Mouse (Mus musculus): ENCODE measurements at regions not wholly inside any gene's neighbourhood (a gene's known extent, or its start where the extent isn't known, plus 50 kb on each side); places are given as distances from the start of the nearest gene placed in this dataset.
A peak's percentile ranks its signal among the peaks of the same experiment; 100 is the strongest.

- no peak for DNase-seq (ENCODE audit: low read depth, low spot score)
Measured at GRCm38 (mm10) chr13:44037774-44038294, 253.3 kb downstream of the Cd83 start.

- no peak for DNase-seq (ENCODE audit: low read depth, low spot score)
Measured at GRCm38 (mm10) chr13:44038322-44038721, 253.7 kb downstream of the Cd83 start.

GRCm38 (mm10) chr13:44040640-44041039 lies 256.1 kb downstream of the Cd83 start:
- no peak for DNase-seq (ENCODE audit: low read depth, low spot score)

- DNase-seq (ENCODE audit: low read depth, low spot score): no peak
Measured at GRCm38 (mm10) chr13:44042730-44043493, 258.3 kb downstream of the Cd83 start.

- DNase-seq (ENCODE audit: low read depth, low spot score): no peak
Measured at GRCm38 (mm10) chr13:44043494-44043885, 258.9 kb downstream of the Cd83 start.

GRCm38 (mm10) chr13:44044546-44045216 lies 260.1 kb downstream of the Cd83 start:
- DNase-seq (ENCODE audit: low read depth, low spot score): no peak

- DNase-seq (ENCODE audit: low read depth, low spot score): no peak
Measured at GRCm38 (mm10) chr13:44046436-44046835, 261.9 kb downstream of the Cd83 start.

- no peak for DNase-seq (ENCODE audit: low read depth, low spot score)
Measured at GRCm38 (mm10) chr13:44054157-44054556, 269.6 kb downstream of the Cd83 start.

- DNase-seq (ENCODE audit: low read depth, low spot score): peak; percentile 27
Measured at GRCm38 (mm10) chr13:44055573-44056491, 271.3 kb downstream of the Cd83 start.

GRCm38 (mm10) chr13:44056716-44057115 lies 272.1 kb downstream of the Cd83 start:
- no peak for DNase-seq (ENCODE audit: low read depth, low spot score)

GRCm38 (mm10) chr13:44057542-44057941 lies 273.0 kb downstream of the Cd83 start:
- DNase-seq (ENCODE audit: low read depth, low spot score): no peak

- DNase-seq (ENCODE audit: low read depth, low spot score): no peak
Measured at GRCm38 (mm10) chr13:44058277-44058676, 273.7 kb downstream of the Cd83 start.

- no peak for DNase-seq (ENCODE audit: low read depth, low spot score)
Measured at GRCm38 (mm10) chr13:44059436-44059835, 274.9 kb downstream of the Cd83 start.

- DNase-seq (ENCODE audit: low read depth, low spot score): no peak
Measured at GRCm38 (mm10) chr13:44061286-44061685, 276.7 kb downstream of the Cd83 start.

- no peak for DNase-seq (ENCODE audit: low read depth, low spot score)
Measured at GRCm38 (mm10) chr13:44061721-44062300, 277.2 kb downstream of the Cd83 start.

GRCm38 (mm10) chr13:44063317-44063716 lies 278.7 kb downstream of the Cd83 start:
- DNase-seq (ENCODE audit: low read depth, low spot score): no peak

- DNase-seq (ENCODE audit: low read depth, low spot score): no peak
Measured at GRCm38 (mm10) chr13:44064026-44064425, 279.5 kb downstream of the Cd83 start.

GRCm38 (mm10) chr13:44065741-44066185 lies 281.2 kb downstream of the Cd83 start:
- no peak for DNase-seq (ENCODE audit: low read depth, low spot score)

GRCm38 (mm10) chr13:44067244-44067643 lies 282.7 kb downstream of the Cd83 start:
- DNase-seq (ENCODE audit: low read depth, low spot score): no peak

GRCm38 (mm10) chr13:44068951-44069350 lies 284.4 kb downstream of the Cd83 start:
- no peak for DNase-seq (ENCODE audit: low read depth, low spot score)

GRCm38 (mm10) chr13:44073122-44073521 lies 288.5 kb downstream of the Cd83 start:
- DNase-seq (ENCODE audit: low read depth, low spot score): no peak

All from forelimb bud, embryonic 11.5 days (tissue).